Mouse (Mus musculus): ENCODE data around the gene Dnase1l2.

DNA sequence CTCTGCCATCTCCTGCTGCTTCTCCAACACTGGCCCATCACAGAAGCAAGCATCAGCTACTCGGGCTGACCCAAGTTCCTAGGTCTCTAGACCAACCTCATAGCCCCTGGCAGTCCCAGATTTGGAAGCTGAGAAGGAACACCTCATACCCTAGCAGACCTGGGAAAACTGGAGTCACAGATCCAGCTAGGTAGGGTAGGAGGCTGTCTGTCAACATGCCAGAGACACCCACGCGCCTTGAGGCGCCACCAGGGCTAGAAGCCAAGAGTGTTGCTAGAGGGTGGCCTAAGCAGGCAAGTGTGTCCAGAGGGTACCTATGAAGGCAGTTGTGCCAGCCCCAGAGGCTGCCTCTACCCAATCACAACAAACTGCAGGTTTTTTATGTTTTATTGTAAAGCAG lies 504 bp upstream of the Dnase1l2 start:
- no peak for TF ChIP-seq POLR2A (IDR thresholded peaks at IDR 0.05; ENCODE audit: control insufficient read depth, extremely low read depth, insufficient read depth, low read length, poor library complexity)
- TF ChIP-seq CTCF (IDR thresholded peaks at IDR 0.05; ENCODE audit: borderline replicate concordance, control insufficient read depth, extremely low read depth, insufficient read depth, low read length, poor library complexity), result no peak
